Mouse (Mus musculus) A20 (cell line): ENCODE measurements at regions not wholly inside any gene's neighbourhood (a gene's known extent, or its start where the extent isn't known, plus 50 kb on each side); places are given as distances from the start of the nearest gene placed in this dataset.
A peak's percentile ranks its signal among the peaks of the same experiment; 100 is the strongest.
"Not testable (repeated sequence)": the region's sequence is repeated elsewhere in the genome, so short reads cannot be mapped to it uniquely, and the experiment has no call there.

ENCODE experiments used
- DNase-seq: peaks from one replicate; pipeline ENCODE4 v3.0.0-alpha.2; 2011; ENCODE audit warnings: low read depth, low spot score

- no peak for DNase-seq
Observed at GRCm38 (mm10) chrX:77307374-77307773, 203.4 kb upstream of the Tbl1x start.

GRCm38 (mm10) chrX:77314384-77314783 lies 196.4 kb upstream of the Tbl1x start:
- peak; percentile 6 for DNase-seq

- DNase-seq, result no peak
Observed at GRCm38 (mm10) chrX:77323644-77324043, 187.2 kb upstream of the Tbl1x start.

DNA sequence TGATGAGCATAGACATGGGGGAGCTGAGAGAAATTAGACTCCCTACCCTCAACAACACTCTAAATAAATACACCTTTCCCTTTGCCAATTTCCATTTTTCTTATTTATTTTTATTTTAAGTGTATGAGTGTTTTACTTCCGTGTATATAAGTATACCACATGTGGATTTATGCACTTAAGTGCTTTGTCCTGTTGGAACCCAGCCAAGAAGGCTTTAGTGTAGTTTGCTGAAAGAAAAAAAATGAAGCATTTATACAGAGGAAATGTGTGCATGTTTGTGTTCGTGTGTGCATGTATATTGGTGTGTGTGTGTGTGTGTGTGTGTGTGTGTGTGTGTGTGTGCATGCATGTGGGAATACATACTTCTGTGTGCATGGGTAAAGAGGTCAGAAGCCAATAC lies 157.6 kb upstream of the Tbl1x start:
- no peak for DNase-seq

DNA sequence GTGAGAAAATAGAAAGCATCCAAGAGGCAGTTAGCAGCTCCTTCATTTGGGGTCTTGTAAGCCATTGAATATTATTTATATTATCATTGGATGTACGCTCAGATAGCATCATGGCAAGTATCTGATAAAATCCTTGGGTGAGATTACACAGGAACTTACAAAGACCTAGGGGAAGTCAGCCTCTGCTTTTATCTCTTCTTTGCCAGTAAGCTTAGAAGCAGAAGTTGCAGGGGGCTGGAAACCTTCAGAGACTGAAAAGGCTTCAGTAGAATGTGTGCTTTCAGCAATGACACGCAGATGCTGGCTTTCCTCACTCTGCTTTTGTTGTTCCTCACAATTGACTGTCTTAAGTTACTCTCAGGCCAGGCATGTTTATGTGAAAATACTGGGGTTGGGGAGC lies 150.3 kb upstream of the Tbl1x start:
- no peak for DNase-seq

- no peak for DNase-seq
Observed at GRCm38 (mm10) chrX:77361106-77361505, 149.7 kb upstream of the Tbl1x start.

DNA sequence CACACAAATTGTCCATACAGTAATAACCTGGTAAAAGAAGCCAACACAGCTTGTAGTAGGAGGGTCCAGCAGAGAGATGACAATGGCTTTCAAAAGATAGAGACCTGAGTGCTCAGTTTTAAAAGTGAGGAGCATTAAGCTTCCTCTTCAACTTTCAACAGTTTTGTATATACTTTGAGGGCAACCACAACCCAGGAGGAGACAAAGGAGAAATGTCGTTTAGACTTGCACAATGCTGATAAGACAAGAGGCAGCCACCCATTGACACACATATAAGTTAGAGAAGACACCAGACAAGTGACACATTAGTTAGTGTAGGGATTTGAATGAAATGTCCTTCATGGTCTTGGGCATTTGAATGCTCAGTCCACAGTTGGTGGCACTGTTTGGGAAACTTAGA lies 147.2 kb upstream of the Tbl1x start:
- no peak for DNase-seq

GRCm38 (mm10) chrX:77367351-77367750 lies 143.5 kb upstream of the Tbl1x start:
- DNase-seq, result no peak

GRCm38 (mm10) chrX:77387271-77387670 lies 123.5 kb upstream of the Tbl1x start:
- no peak for DNase-seq

DNA sequence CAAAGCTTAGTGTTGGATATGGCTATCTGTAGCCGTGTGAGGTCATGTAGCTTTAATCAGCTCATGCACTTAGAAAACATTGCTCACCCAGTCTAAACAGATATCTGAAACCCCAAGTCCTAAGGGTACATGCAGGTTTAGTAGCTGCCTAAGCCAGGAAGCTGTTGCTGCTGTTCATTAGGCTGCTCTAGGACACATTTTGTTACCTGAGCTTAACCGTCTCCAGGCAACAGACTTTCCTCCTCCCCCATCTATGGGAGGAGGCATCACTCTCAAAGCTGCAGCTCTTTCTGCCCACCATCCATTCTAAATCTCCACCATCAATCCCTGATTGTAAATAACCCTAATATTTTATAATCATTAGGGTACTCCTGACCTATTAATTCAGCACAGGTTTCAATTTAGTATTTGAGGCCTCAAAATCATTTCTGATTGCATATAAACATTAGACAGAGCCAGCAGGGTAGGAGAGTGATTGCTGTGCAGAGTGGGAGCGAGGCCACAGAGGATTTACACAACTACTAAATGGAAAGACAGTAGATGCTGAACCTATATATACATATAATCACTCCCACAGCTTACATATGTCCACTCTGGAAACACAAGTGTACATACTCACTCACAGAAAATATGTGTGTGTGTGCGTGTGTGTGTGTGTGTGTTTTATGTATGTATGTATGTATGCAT lies 118.9 kb upstream of the Tbl1x start:
- DNase-seq, result no peak

DNA sequence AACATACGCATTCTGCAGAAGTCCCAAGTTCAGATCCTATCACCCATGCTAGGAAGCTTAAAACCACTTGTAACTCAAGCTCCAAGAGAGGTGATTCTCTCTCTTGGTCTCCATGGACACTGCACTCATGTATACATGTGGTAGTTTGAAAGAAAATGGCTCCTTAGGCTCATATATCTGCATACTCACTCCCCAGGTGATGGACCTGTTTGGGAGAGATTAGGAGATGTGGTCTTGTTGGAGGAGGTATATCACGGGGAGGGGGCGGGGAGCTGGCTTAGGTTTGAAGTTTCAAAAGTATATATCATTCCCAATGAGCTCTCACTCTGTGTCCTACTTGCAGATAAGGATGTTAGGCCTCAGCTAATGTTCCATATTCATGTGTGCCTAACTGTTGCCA lies 103.9 kb upstream of the Tbl1x start:
- no peak for DNase-seq

GRCm38 (mm10) chrX:77407925-77408324 lies 102.9 kb upstream of the Tbl1x start:
- no peak for DNase-seq

DNA sequence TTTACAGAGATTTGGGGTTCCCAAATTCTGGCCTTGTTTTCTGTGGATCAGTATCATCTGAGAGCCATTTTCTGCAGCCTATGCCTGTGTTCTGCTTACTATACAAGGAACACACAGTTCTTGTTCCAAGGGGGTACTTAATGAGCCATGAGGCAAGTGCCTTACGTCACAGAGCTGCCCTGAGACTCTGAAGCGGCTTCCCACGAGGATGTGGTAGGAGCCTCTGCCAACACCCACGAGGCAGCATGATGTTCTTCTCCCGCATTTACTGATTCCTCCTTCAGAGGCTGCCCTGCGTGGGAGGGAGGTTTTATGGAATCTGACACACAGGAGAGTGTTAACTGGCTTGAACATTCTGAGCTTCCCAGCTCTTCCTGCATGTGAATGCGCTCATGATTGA lies 101.4 kb upstream of the Tbl1x start:
- no peak for DNase-seq

- no peak for DNase-seq
Observed at GRCm38 (mm10) chrX:77410812-77411211, 100.0 kb upstream of the Tbl1x start.

DNA sequence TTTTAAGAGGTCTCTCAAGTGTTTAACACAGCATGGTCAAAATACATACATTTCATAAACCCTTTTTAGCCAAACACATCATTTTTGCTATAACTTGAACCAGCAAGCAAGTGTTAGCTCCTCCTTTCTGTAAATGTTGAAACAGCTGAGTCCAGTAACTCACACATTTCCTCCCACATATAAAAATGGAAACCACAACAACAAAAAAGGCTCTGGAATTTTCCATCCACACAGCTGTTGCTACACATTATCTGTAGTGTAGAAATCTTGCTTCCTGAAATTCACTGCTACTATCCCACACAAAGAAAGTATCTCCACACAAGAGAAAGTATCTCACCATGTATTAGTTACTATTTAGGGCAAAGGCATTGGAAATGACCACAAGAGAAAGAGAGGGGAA lies 96.7 kb upstream of the Tbl1x start:
- no peak for DNase-seq

GRCm38 (mm10) chrX:77417766-77418165 lies 93.0 kb upstream of the Tbl1x start:
- DNase-seq, result no peak

DNA sequence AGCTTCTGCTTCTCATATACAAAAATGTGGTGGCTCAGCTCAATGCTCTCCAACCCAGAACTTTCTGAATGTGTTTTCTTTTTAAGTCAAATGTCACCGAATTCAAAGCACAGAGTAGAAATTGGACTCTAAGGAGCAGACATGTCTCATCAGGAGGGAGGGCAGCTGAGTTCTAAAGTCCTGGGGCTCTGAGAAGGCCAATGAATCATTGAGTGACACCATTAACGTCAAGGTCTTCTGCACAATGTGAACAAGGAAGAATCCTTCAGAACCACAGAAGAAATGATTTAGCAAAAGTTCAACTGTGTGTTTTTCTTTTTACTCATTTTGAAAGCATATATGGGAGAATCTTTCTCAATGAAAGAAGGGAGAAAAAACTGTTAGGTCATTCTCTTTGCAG lies 88.6 kb upstream of the Tbl1x start:
- no peak for DNase-seq

- DNase-seq, result no peak
Observed at GRCm38 (mm10) chrX:77424792-77425727, 85.8 kb upstream of the Tbl1x start.

DNA sequence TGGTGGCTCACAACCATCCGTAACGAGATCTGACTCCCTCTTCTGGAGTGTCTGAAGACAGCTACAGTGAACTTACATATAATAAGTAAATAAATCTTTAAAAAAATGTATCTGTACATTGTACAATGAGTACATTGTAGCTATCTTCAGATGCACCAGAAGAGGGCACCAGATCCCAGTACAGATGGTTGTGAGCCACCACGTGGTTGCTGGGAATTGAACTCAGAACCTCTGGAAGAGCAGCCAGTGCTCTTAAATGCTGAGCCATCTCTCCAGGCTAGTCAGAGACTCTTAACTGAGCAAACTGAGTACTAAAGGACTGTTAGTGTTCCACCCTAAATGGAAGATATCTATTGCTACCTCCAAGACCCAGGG lies 85.1 kb upstream of the Tbl1x start:
- not testable (repeated sequence) for DNase-seq

DNA sequence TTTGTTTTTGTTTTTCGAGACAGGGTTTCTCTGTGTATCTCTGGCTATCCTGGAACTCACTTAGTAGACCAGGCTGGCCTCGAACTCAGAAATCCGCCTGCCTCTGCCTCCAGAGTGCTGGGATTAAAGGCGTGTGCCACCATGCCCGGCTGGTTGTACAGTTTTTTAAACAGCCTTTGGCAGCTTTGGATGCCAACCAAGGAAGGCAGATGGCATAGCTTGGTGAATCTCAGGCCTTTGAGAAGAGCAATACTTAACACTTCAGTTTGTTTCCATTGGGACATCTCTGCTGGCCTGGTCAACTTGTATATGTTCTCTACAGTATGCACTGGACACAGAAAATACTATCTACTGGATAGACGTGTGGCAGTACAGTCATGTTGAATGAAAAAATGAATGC lies 84.0 kb upstream of the Tbl1x start:
- DNase-seq, result not testable (repeated sequence)

DNA sequence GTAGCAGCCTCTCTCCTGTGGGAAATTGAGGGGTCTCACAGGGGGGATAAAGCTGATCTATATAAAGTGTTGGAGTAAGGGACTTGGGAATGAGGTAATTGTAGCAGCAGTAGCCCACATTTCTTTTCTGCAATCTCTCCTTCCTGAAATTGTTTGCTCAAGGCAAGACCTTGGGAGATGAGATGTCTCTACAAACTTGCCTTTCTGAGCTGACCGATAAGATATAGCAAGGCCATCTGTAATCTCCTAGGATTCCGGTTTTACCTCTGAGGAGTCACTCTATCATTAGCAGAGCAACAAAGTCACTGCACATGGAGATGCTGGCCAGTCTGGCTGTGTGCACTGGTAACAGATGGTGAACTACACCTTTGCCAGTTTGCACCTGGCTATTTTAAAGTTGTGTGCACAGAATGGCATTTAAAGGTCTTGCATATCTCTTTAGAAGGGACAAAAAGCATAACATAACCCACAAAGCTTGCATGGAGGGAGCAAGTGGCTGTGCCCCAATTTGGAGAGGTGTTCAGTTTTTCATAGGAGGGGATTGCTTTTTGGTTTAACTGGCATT lies 78.7 kb upstream of the Tbl1x start:
- no peak for DNase-seq
